Mouse (Mus musculus) cerebellum, adult 8-10 months (tissue): ENCODE results near the gene Higd1c.
"Not testable (repeated sequence)": the region's sequence is repeated elsewhere in the genome, so short reads cannot be mapped to it uniquely, and the experiment has no call there.

Experiments used
- DNase-seq: peaks from one replicate; pipeline ENCODE4 v3.0.0; 2022

Gene Higd1c

DNA sequence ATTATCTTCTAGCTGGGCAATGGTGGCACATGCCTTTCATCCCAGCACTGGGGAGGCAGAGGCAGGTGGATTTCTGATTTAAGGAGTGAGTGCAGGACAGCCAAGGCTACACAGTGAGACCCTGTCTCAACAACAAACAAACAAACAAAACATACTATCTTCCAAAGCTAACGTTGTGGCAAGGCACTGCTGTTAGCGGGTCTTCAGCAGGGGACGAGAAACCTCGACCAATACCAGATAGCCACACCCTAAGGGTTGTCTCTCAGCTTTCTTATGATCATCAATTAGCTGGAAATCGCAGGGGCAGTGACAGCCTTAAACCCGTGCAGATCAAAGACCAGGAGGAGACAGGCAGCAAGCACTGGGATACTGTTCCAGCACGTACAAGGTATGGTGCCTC lies at the start of gene Higd1c:
Higd1c (plus strand) TSS at position 301 of the 400 bp plus-strand sequence.
- DNase-seq: no peak

- DNase-seq: not testable (repeated sequence)
These were observed 46.2 kb upstream of the Higd1c start for GRCm38 (mm10) chr15:100318014-100318671.

GRCm38 (mm10) chr15:100319884-100320283 lies 44.5 kb upstream of the Higd1c start:
- no peak for DNase-seq

GRCm38 (mm10) chr15:100320295-100320905 lies 43.9 kb upstream of the Higd1c start:
- no peak for DNase-seq

DNA sequence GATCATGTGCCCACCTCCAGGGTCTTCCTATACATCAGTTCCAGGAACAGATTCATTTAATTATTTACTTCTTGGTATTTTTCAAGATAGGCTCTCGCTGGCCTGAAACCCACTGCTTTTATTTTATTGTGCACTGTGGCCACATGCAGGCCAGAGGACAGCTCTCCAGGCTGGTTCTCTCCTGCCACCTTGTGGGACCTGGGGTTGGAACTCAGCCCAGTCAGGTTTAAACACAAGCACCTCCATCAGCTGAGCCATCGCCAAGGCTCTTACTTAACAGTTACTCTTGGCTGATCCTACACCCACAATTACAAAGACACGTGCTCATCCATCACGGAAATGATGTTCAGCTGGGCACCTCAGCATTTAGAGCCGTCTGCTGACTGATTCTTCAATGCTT lies 43.2 kb upstream of the Higd1c start:
- peak; percentile 49 for DNase-seq

GRCm38 (mm10) chr15:100324021-100324591 lies 40.2 kb upstream of the Higd1c start:
- no peak for DNase-seq

DNA sequence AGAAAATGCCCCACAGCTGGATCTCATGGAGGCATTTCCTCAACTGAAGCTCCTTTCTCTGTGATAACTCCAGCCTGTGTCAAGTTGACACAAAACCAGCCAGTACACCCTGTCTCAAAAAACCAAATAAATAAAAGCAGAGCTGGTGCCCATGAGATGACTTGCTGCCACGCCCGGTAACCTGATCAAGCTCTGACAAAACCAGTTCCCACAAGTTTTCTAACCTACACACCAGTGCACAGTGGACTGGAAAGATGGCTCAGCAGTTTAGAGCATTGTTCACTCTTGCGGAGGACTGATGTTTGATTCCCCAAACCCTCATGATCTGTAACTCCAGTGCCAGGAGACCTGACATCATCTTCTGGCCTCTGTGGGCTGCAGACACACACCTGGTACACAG lies 39.1 kb upstream of the Higd1c start:
- DNase-seq: no peak

- not testable (repeated sequence) for DNase-seq
These were observed 36.3 kb upstream of the Higd1c start for GRCm38 (mm10) chr15:100328089-100328488.

DNA sequence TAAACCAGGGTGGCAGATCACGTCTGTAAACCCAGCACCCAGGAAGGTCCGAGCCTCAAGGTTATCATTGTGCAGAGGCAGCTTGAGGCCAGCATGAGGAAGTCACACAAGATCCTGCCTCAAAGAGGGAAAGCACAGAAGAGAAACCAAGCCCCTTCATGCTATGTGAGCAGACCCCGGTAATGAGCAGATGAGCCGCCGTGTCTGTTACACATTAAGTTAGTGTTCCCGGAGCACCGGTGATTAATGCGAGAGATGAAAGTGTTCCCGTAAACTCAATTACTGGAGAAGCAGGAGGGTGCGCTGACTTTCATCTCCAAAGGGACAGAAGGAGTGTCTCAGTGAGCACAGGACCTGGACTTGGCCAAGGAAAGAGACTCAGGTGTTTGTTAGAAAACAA lies 35.0 kb upstream of the Higd1c start:
- DNase-seq: not testable (repeated sequence)

DNA sequence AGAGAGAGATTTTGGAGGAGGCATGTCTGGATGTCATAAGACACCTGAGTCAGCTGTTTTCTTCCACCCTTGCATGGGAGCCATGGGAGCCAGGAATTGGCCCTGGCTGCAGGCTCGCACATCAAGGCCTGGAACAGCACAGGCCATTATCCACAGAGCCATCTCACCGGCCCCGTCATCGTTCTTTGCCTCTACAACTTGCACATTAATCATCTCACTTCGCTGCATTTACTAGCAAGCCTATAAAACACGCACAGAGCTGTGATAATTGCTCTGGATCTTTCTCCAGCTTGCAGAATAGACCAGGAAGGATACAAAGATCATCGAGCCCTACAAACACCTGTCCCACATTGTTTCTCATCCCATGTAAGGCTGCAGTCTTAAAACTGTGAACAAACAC lies 33.6 kb upstream of the Higd1c start:
- DNase-seq: no peak

- DNase-seq: not testable (repeated sequence)
These were observed 32.0 kb upstream of the Higd1c start for GRCm38 (mm10) chr15:100332077-100332961.

DNA sequence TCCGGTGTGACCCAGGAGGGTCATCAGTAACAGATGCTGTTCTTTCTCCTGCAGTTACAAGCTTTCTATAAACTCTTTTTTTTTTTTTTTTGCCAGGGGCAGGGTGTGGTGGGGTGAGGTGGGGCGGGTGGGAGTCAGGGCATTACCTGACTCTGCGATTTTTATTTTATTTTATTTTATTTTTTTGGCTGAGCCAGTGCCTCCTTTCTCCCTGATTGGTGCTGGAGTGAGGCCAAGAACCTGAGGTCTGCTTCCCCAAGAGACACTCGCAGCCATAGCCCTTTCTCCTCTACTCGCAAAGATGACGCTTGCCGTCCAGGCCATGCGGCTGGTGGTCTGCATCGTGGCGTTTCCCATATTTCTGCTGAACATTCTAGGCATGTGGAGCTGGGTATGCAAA lies 29.7 kb upstream of the Higd1c start, which contains the start of gene Mettl7a3:
Mettl7a3 (plus strand) TSS at position 301 of the 400 bp plus-strand sequence.
- no peak for DNase-seq

DNA sequence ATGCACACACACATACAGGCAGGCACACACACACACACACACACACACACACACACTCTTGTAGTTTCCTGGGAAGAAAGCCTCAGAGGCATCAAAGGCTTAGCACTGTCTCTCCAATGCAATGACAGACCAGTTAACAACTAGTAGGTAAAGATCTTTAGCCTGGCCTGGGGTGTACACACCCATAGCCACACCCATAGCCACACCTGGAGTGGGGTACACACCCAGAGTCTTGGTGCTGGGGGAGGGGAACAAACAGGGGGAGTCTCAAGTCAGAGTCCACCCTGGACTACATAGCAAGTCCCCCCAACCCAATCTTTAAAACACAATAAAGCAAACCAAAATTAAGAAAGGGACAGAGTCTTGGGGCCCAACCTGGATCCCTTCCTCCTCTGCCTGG lies 27.0 kb upstream of the Higd1c start:
- not testable (repeated sequence) for DNase-seq

DNA sequence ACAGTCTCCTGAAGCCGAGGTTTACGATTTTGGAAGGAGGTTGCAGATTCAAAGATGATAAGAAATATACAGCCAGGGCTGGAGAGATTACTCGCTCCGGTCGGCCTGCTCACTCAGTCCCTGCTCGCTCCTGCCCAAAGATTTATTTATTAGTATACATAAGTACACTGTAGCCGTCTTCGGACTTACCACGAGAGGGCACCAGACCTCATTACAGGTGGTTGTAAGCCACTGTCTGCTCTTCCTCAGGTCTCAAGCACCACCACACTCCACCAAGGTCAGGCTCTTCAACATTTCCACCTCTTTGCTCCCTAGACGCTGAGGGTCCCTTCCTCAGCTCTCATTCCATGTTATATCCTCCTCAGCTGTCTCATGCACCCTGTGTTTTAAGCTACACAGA lies 26.5 kb upstream of the Higd1c start:
- DNase-seq: peak; percentile 52

GRCm38 (mm10) chr15:100341314-100341980 lies 22.9 kb upstream of the Higd1c start:
- DNase-seq: not testable (repeated sequence)

DNA sequence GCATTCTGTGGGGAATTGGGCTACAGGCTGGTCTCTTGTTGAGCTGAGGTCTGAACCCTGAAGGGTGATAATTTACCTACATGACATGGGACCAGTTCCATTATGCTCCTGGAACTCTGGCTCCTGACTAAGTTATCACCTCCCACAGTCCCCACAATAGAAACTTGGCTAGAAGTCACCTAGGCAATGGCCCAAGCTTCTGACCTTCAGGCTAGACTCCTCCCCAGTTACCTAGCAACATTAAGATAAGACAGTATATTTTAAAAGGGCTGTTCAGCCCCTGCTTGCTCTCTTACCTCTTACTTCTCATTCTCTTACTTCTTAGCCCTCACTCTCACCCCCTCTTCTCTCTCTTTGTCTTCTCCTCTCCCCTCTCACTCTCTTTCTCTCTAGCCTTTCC lies 18.9 kb upstream of the Higd1c start:
- DNase-seq: no peak

DNA sequence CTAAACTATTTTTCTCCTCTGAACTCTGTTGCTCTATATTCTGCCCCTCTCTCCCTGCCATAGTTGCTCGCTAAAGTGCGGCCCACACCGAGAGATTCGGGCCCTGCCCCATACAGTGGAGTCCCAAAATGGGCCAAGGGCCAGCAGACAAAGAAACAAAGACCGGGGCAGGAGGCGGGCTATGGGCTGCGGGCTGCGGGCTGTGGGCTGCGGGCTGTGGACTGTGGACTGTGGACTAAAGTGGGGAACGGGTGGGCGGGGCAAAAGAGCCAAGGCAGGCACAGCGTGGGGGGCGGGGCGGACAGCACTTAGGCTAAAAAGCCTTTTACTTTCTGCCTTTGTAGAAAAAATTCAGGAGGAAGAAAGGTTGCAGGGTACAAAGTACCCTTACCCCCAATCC lies 17.6 kb upstream of the Higd1c start:
- DNase-seq: no peak

DNA sequence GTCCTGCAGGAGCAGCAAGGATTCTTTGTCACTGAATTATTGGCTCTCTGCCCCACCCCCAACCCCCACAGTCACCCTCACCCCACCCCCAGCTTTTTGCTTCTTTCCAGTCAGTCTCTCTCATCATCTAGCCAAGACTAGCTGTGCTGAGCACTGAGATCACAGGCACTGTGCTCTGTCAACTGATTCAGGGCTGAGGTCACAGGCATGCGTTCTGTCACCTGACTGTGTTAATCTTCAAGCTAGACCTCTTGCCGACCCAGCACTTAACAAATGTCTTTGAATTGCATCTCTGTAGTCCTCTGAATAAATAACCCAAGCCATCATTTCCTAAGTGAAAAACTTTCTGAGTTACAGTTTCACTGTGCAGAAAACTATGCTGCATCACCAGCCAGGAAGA lies 14.8 kb upstream of the Higd1c start:
- DNase-seq: no peak

GRCm38 (mm10) chr15:100351501-100352060 lies 12.8 kb upstream of the Higd1c start:
- DNase-seq: no peak

GRCm38 (mm10) chr15:100352711-100353250 lies 11.6 kb upstream of the Higd1c start, which contains the start of the genes Methig1 and Mettl7a2:
Gene Methig1 (plus strand): TSS chr15:100353149.
Gene Mettl7a2 (plus strand): TSS chr15:100353200.
- DNase-seq: no peak

GRCm38 (mm10) chr15:100353399-100353798 lies 10.9 kb upstream of the Higd1c start:
- not testable (repeated sequence) for DNase-seq

DNA sequence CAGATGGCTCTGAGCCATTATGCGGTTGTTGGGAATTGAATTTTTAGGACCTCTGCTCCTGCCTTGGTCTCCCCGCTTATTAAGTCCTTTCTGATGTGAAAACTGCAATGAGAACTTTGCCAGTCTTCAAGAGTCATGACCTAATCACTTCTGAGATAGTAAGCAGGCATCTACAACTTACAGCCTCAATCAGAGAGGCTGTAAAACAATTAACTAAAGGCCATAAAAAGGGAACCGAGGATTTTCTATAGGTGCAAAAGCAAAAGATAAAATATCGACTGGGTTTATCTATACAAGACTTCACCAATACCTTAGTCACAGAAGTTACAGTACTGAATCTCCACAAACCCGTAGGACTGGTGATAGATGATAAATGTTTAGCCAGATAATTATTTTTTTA lies 8.5 kb upstream of the Higd1c start:
- no peak for DNase-seq
